Mouse (Mus musculus) small intestine, adult 2 months (tissue): Measurements from ENCODE around the gene Rps15.

ENCODE experiments used
- CTCF ChIP-seq: fragments of 200-500 bp; IDR thresholded peaks from 2 replicates; pipeline ENCODE4 v1.5.1; 2012; ENCODE audit warnings: low read depth, mild to moderate bottlenecking, control low read depth, inconsistent platforms, low read length, moderate library complexity, mixed read lengths; ENCODE audit not compliant: insufficient replicate concordance, insufficient read length; ENCODE audit errors: extremely low read depth
- POLR2A ChIP-seq: fragments of 200-500 bp; IDR thresholded peaks from 2 replicates; pipeline ENCODE4 v1.6.1; 2012; ENCODE audit warnings: low read depth, mild to moderate bottlenecking, control low read depth, inconsistent platforms, low read length, moderate library complexity

GRCm38 (mm10) chr10:80271186-80271843, 20.9 kb upstream of the Rps15 start:
- TF ChIP-seq POLR2A (no peak), CTCF (no peak)
